Mouse (Mus musculus) liver, embryonic 13.5 days (tissue): ENCODE data around the gene Zfp235. TPM values are rescaled to one million over a fixed set of nuclear protein-coding genes. Genes with fewer than 3 reads are reported as not detected.
A peak's percentile ranks its signal among the peaks of the same experiment; 100 is the strongest.

Source experiments
- ATAC-seq: fragments of 200-750 bp; cut with Nextera tagmentation; 2 replicates; pipeline ENCODE4 v1.8.0; 2017; ENCODE audit warnings: low read depth, mild to moderate bottlenecking, moderate number of reproducible peaks, moderate library complexity
- DNase-seq: peaks from one replicate; pipeline ENCODE4 v3.0.0; 2022
- H3K27ac ChIP-seq: fragments of 300-500 bp; sonication (generic); 2 replicates; pipeline ENCODE4 v1.5.1; 2015; ENCODE audit warnings: moderate library complexity, mild to moderate bottlenecking, inconsistent platforms
- H3K27me3 ChIP-seq: fragments of 300-500 bp; sonication (generic); 2 replicates; pipeline ENCODE4 v1.6.1; 2015; ENCODE audit warnings: mild to moderate bottlenecking, inconsistent platforms
- H3K36me3 ChIP-seq: fragments of 300-500 bp; sonication (generic); 2 replicates; pipeline ENCODE4 v1.6.1; 2015; ENCODE audit warnings: mild to moderate bottlenecking, inconsistent platforms
- H3K4me1 ChIP-seq: fragments of 300-500 bp; sonication (generic); replicated peaks from 2 replicates; pipeline ENCODE4 v1.6.1; 2015; ENCODE audit warnings: inconsistent platforms
- H3K4me2 ChIP-seq: fragments of 300-500 bp; sonication (generic); 2 replicates; pipeline ENCODE4 v1.6.1; 2015; ENCODE audit warnings: inconsistent platforms, mild to moderate bottlenecking, moderate library complexity
- H3K4me3 ChIP-seq: fragments of 300-500 bp; sonication (generic); replicated peaks from 2 replicates; pipeline ENCODE4 v1.5.1; 2015; ENCODE audit warnings: mild to moderate bottlenecking, inconsistent platforms
- H3K9ac ChIP-seq: fragments of 300-500 bp; sonication (generic); 2 replicates; pipeline ENCODE4 v1.6.1; 2015; ENCODE audit warnings: mild to moderate bottlenecking, inconsistent platforms
- H3K9me3 ChIP-seq: fragments of 300-500 bp; sonication (generic); replicated peaks from 2 replicates; pipeline ENCODE4 v1.6.1; 2016; ENCODE audit warnings: inconsistent platforms
- WGBS: fragments of 180-500 bp; shearing (Covaris S2); methylation state at CpG from one replicate; pipeline ENCODE4 v1.1.7; 2015; ENCODE audit not compliant: insufficient replicate concordance; 5-methylcytosine and 5-hydroxymethylcytosine counted together
- polyA plus RNA-seq: library from polyadenylated mRNA; unstranded; fragments of >200 nt; fragmentation: Nextera tagmentation; extraction: Ambion mirVana; gene quantifications from 2 replicates; pipeline ENCODE4 v1.2.1, GENCODE M21; 2015

Zfp235 gene
- polyA plus RNA-seq, result 3.8 and 4.6 TPM in 2 replicates

DNA sequence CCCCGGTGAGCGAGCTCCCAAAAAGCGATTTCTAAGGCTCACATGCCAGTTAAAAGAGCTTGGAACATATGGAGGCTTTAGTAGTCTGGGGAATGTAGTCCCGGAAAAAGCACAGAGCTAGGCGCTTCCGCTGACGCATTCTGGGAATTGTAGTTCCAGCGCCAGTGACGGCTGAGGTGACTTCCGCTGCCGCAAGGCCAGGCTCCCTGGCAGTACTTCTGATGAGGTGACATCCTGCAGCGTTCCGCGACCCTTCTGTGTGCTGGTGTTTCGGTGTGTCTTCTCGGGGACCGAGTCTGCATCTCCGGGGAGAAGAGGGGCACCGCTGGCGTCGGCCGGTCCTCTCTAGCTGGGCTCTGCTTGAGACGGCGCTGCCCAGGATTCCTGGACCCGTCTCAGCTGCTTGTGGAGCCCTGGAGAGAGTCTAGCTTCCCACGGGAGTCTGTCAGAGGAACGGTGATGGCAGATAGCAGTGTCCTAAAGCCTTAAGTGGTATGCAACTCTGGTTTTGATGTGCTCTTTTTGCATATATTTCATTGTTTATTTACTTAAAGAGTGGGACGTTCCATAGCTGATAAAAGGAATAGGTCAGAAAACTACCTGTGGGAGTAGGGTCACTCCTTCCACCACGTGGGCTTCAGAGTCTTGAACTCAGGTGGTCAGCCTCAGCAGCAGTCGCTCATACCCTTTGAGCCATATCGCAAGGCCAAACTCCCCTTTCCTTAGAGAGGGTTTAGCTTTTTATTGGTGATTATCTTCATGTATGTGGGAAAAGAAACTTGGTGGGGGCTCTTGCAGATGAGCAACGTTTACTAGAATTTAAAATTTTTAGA lies at the start of gene Zfp235:
Zfp235 (plus strand) TSS at position 174 of the 833 bp plus-strand sequence.
- Histone ChIP-seq H3K36me3 (peaks cover 23% of the 10 kb centered on the region), H3K9me3 (no peaks in the 10 kb centered on the region), H3K4me1 (peaks cover 17% of the 10 kb centered on the region), H3K27me3 (no peaks in the 10 kb centered on the region), H3K4me2 (peak within 1 kb of the TSS; percentile 74), H3K27ac (peak within 1 kb of the TSS; percentile 19), H3K4me3 (peak within 1 kb of the TSS; percentile 79), H3K9ac (peak within 1 kb of the TSS; percentile 81)
- WGBS, result 3% methylated on average over 32 of the region's 32 CpGs
- ATAC-seq, result peak; percentile 96
- peak; percentile 70 for DNase-seq

DNA sequence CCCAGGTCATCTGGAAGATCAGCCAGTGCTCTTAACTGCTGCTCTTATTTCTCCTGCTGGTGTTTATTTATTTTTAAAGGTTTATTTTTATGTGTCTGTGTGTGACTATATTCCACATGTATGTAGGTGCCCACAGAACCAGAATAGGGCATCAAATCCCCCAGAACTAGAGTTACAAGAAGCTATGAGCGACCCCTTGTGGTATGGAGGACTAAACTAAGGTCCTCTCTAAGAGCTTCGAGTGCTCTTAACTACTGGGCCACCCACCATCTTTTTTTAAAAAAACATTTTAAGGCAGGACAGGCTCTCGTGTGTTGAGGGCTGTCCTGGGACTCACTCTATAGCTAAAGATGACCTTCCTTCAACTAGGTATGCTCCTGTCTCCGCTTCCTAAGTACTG lies 47.1 kb upstream of the Zfp235 start:
- ATAC-seq, result no peak
- peaks cover 54% of the 10 kb centered on the region for H3K36me3 ChIP-seq
- H3K27me3 ChIP-seq, result no peaks in the 10 kb centered on the region
- no peak overlapping the region for H3K4me3 ChIP-seq
- H3K9ac ChIP-seq, result no peak overlapping the region
- no peak for DNase-seq
- 86% methylated on average over 4 of the region's 4 CpGs for WGBS
- no peak overlapping the region for H3K27ac ChIP-seq
- H3K4me2 ChIP-seq, result no peak overlapping the region
- peaks cover 24% of the 10 kb centered on the region for H3K4me1 ChIP-seq
- 0 out of 2 replicates have a peak, but pooled peaks cover 5% of the 10 kb centered on the region for H3K9me3 ChIP-seq

DNA sequence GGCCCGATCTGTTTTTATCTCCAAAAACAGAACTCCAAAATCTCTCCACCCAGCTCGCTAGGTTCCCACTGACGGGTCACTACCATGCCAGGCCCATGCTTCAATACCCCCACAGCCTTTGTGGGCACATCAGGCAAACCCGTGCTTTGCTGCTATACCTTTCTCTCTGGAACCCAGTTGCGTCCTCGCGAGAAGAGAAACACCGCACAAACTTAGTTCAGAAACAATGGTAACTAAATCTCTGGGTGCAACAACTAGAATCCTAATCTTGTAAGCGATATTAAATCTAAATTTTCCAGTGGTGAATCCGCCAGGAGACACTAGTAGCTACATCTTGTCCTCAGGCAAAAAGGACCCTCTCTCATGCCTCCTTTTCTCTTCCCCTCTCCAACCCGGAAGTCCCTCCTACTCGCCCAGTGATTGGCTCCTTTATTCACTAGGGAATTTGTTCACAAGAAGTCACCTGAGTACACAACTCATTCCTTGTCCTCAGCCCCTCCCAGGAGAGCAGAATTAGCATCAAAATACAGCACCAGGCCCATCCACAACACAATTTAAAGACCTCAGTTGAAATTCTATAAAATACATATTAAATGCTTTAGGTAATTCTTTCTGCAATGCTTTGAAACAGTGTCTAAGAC lies 46.4 kb upstream of the Zfp235 start:
- H3K36me3 ChIP-seq, result peaks cover 57% of the 10 kb centered on the region
- peaks cover 7% of the 10 kb centered on the region; the same call in 1 of the 2 replicates for H3K9me3 ChIP-seq
- H3K27ac ChIP-seq, result no peak overlapping the region
- no peaks in the 10 kb centered on the region for H3K27me3 ChIP-seq
- ATAC-seq, result no peak
- H3K9ac ChIP-seq, result no peak overlapping the region
- H3K4me1 ChIP-seq, result peaks cover 22% of the 10 kb centered on the region
- WGBS, result 88% methylated on average over 12 of the region's 12 CpGs
- no peak for DNase-seq
- no peak overlapping the region for H3K4me2 ChIP-seq
- H3K4me3 ChIP-seq, result no peak overlapping the region

DNA sequence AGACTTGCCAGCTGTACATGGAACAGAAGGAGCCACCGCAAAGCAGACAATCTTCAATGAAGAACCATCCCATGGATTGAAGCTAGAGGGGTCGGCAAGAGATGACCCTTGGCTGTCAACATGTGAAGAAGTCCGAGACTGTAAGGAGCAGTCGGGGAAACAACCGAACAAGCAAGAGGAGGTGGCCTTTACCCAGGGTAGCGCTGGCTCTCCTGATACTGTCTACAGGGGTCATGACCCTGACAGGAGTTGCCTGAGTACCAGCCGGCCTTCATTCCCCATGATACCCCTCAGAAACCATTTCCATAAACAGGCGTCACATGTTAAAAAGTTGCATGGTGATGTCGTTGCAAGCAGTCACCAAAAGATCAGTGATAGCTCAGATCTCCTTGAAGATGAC lies 29.6 kb upstream of the Zfp235 start:
- H3K36me3 ChIP-seq, result peaks cover 99% of the 10 kb centered on the region
- H3K9ac ChIP-seq, result no peak overlapping the region
- H3K9me3 ChIP-seq, result peaks cover 74% of the 10 kb centered on the region
- 84% methylated on average over 9 of the region's 9 CpGs for WGBS
- DNase-seq (no peak), ATAC-seq (no peak)
- H3K4me2 ChIP-seq, result no peak overlapping the region
- no peaks in the 10 kb centered on the region for H3K4me1 ChIP-seq
- H3K27me3 ChIP-seq, result no peaks in the 10 kb centered on the region
- no peak overlapping the region for H3K4me3 ChIP-seq
- no peak overlapping the region for H3K27ac ChIP-seq

GRCm38 (mm10) chr7:24105144-24105703 lies 28.7 kb upstream of the Zfp235 start:
- Histone ChIP-seq H3K4me2 (no peak overlapping the region), H3K9ac (no peak overlapping the region), H3K4me3 (no peak overlapping the region), H3K36me3 (peaks cover 96% of the 10 kb centered on the region), H3K27me3 (no peaks in the 10 kb centered on the region), H3K9me3 (peaks cover 74% of the 10 kb centered on the region), H3K27ac (no peak overlapping the region), H3K4me1 (no peaks in the 10 kb centered on the region)
- ATAC-seq (no peak), DNase-seq (no peak)
- 86% methylated on average over 18 of the region's 18 CpGs for WGBS

GRCm38 (mm10) chr7:24110839-24111238 lies 23.1 kb upstream of the Zfp235 start:
- WGBS, result 86% methylated on average over 7 of the region's 7 CpGs

GRCm38 (mm10) chr7:24111772-24112155 lies 22.2 kb upstream of the Zfp235 start:
- peak overlapping the region; percentile 80 for H3K4me2 ChIP-seq
- peak overlapping the region; percentile 64 for H3K4me3 ChIP-seq
- H3K9ac ChIP-seq, result peak overlapping the region; percentile 76
- H3K36me3 ChIP-seq, result peaks cover 31% of the 10 kb centered on the region
- peaks cover 17% of the 10 kb centered on the region for H3K9me3 ChIP-seq
- WGBS, result 23% methylated on average over 9 of the region's 9 CpGs
- ATAC-seq, result peak; percentile 42; the same call in 1 of the 2 replicates
- DNase-seq, result no peak
- H3K27me3 ChIP-seq, result no peaks in the 10 kb centered on the region
- H3K27ac ChIP-seq, result no peak overlapping the region
- peaks cover 18% of the 10 kb centered on the region for H3K4me1 ChIP-seq

More at GRCm38 (mm10) chr7:24110839-24111238, 23.1 kb upstream of the Zfp235 start:
- no peak overlapping the region for H3K4me2 ChIP-seq
- DNase-seq, result no peak
- ATAC-seq, result no peak
- peaks cover 26% of the 10 kb centered on the region for H3K9me3 ChIP-seq
- H3K36me3 ChIP-seq, result peaks cover 40% of the 10 kb centered on the region
- no peaks in the 10 kb centered on the region for H3K27me3 ChIP-seq
- H3K4me1 ChIP-seq, result peaks cover 17% of the 10 kb centered on the region
- H3K27ac ChIP-seq, result no peak overlapping the region
- H3K4me3 ChIP-seq, result no peak overlapping the region
- no peak overlapping the region for H3K9ac ChIP-seq

DNA sequence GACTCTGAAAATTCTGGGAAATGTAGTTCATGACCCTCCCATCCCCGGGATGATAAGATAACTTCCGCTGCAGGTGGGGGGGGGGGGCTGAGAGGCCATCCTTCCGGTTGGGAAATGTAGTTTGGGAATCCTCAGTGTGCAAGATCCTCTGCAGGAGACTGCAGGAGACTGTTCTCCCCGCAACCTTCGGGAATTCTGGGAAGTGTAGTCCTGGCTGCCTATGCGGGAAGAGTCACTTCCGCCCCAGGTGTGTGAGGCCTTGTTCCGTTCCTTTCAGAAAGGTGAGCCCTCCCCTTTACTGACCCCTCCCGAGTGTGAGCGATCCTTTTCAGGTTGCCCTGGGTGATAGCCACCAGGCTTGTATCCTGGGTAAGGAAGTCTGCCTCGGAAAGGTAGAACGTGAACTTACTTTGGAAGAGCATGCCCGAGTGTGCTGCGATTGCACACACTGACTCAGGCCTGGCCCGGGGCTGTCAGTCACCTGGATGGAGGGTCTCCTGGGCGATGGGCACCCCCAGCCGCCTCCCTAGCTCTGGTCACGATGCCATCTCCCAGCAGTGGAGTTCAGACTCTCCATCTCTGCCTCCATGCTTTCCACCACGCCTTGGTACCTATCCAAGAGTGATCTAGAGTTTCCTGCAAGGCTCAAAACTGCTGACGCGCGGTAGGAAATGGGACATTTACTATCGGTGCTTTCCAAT lies 21.7 kb upstream of the Zfp235 start, which contains the start of gene Zfp112:
Zfp112 (plus strand) TSS at position 159 of the 701 bp plus-strand sequence.
- Histone ChIP-seq H3K4me1 (peaks cover 20% of the 10 kb centered on the region), H3K36me3 (peaks cover 25% of the 10 kb centered on the region), H3K9ac (peak within 1 kb of the TSS; percentile 76), H3K9me3 (peaks cover 12% of the 10 kb centered on the region; the same call in 1 of the 2 replicates), H3K27me3 (no peaks in the 10 kb centered on the region), H3K27ac (peak within 1 kb of the TSS; percentile 71), H3K4me2 (peak within 1 kb of the TSS; percentile 80), H3K4me3 (peak within 1 kb of the TSS; percentile 64)
- 4% methylated on average over 23 of the region's 23 CpGs for WGBS
- ATAC-seq, result peak; percentile 87
- no peak for DNase-seq

DNA sequence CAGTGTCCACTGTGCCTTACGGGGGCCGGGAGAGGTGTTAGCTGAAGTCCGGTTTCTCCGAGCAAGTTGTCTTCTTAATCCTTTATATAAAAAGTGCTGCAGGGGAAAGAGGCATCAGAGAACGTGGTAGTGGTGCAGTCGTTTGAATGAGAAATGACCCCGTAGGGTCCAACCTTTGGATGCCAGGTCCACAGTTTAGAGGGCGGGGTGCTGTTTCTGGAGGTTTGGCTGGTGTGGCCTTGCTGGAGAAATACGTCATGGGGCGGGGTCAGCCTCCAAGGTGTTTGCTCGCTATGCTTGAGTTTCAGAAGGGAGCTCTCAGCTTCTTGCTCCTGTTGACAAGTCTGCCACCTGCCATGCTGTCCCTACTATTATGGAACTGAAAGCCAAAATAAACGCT lies 21.0 kb upstream of the Zfp235 start:
- peaks cover 7% of the 10 kb centered on the region; the same call in 1 of the 2 replicates for H3K9me3 ChIP-seq
- H3K9ac ChIP-seq, result peak overlapping the region; percentile 76
- peak; percentile 68 for DNase-seq
- no peaks in the 10 kb centered on the region for H3K27me3 ChIP-seq
- peaks cover 20% of the 10 kb centered on the region for H3K4me1 ChIP-seq
- H3K36me3 ChIP-seq, result peaks cover 19% of the 10 kb centered on the region
- 22% methylated on average over 12 of the region's 12 CpGs for WGBS
- ATAC-seq, result peak; percentile 43; the same call in 1 of the 2 replicates
- H3K4me2 ChIP-seq, result peak overlapping the region; percentile 80
- peak overlapping the region; percentile 71 for H3K27ac ChIP-seq
- peak overlapping the region; percentile 64 for H3K4me3 ChIP-seq

GRCm38 (mm10) chr7:24116655-24117054 lies 17.3 kb upstream of the Zfp235 start:
- no peak overlapping the region for H3K9ac ChIP-seq
- no peaks in the 10 kb centered on the region for H3K9me3 ChIP-seq
- peaks cover 20% of the 10 kb centered on the region for H3K4me1 ChIP-seq
- H3K4me3 ChIP-seq, result no peak overlapping the region
- H3K4me2 ChIP-seq, result no peak overlapping the region
- WGBS, result 37% methylated on average over 4 of the region's 4 CpGs
- DNase-seq, result no peak
- no peaks in the 10 kb centered on the region for H3K27me3 ChIP-seq
- no peak for ATAC-seq
- no peak overlapping the region for H3K27ac ChIP-seq
- no peaks in the 10 kb centered on the region for H3K36me3 ChIP-seq
